Mouse (Mus musculus): ENCODE measurements at regions not wholly inside any gene's neighbourhood (a gene's known extent, or its start where the extent isn't known, plus 50 kb on each side); places are given as distances from the start of the nearest gene placed in this dataset.

DNA sequence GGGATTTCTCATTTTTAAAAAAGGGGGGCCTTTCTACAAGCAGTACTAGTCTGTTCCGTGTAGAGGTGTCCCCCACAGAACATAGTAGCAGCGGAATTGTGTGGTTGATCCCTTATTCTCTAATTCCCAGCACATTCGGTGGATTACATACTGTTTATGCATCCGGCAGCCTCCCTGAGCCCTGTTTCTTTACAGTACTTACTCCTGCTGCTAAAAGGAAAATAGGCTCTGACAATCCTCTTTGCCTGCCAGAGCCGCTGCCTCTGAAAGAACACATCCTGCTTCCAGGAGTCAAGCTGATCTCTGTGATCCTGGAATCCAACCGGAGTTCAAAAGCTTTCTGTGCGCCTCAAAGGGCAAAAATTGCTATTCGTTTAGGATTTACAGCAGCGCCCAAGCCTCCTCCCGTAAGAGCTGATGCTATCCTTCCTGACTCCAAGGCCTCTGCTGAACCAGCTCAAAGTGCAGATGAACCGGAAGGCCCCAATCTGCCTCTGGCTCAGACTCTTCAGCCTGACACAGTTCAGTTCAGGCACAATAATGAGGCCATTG, 936.6 kb downstream of the Ndufa4 start:
- CTCF ChIA-PET = no interaction called here
- POLR2A ChIA-PET = no interaction called here

DNA sequence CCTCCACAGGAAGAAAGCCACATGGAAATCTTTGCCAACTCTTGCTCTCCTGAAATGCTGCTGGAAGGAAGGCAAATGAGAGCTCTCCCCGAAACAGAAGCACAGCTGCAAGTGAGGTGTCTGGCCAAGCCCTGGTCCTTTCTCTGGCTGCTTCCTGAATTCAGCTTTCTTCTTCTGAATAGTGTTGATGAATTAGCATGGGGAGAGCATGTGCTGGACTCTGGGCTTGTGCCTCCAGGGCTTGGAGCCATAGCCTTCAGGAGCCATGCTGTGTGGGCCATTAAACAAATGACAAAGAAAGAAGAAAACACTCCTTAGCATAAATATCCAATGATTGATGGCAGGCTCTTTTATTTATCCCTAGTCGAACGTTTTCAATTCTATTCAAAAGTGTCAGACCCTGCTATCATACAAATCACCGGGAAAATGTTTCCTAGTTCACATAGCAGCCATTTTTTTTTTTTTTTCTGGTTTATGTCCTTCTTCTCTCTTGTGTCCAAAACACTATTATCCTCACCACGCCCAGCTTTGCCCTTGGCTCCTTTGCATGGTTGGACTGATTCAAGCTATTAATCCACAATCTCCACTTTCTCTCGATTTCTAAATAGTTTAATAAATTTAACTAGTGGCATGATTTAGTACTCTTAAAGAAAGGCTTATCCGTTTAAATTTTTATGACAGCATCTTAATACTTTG, 937.3 kb downstream of the Ndufa4 start:
- ChIA-PET CTCF (no interaction called here), POLR2A (interaction anchor here in 1 of 4 experiments (1.2 kb wide), 1 partner anchor 9 kb away, joined by 3 read pairs; no protein-coding TSS in a partner anchor)

DNA sequence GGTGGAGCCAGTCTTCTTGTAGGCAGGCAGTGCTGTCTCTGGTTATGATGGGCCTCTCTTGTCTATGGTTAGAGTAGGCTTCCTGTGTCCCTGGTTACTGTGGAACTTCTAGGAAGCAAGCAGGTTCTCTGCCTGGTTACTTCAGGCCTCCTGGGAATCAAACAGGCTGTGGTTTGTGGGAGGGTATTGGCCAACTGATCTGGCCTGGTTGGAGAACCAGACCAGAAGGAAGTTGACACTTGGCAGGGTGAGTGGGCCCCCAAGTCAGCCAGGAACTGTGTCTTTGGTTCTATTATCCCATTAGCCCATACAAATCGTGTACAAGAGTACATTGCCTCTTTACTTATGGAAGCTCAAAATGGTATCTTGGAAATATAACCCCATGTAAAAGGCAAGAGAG, 963.8 kb downstream of the Ndufa4 start:
- ChIA-PET POLR2A (no interaction called here), CTCF (interaction anchor here in 1 of 4 experiments (0.5 kb wide), 1 partner anchor 367 kb away, joined by 5 read pairs; no protein-coding TSS in a partner anchor)

DNA sequence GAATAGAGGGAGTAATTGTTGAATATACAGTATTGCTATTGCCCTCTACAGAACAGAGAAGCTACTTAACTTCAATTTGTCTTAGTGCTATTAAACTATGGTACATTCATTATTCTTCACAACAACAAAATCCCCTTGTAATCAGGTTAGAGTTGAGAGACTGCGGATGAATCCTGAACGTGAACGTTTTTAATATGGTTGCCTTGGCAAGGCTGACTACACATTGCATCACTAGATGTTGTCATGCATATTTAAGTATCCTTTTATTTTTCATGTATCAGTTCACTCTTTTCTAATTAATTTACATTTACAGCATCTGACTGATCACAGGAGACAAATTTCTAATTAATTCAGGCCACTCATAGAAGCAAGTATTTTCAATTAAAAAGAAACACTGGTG, 965.8 kb downstream of the Ndufa4 start:
- POLR2A ChIA-PET = no interaction called here
- CTCF ChIA-PET = no interaction called here
